Mouse (Mus musculus): ENCODE measurements at regions not wholly inside any gene's neighbourhood (a gene's known extent, or its start where the extent isn't known, plus 50 kb on each side); places are given as distances from the start of the nearest gene placed in this dataset.

GRCm38 (mm10) chrX:77314384-77314783, 196.4 kb upstream of the Tbl1x start:
- TF ChIP-seq CTCF (IDR thresholded peaks at IDR 0.05; ENCODE audit: insufficient read depth, low read length) (no peak), POLR2A (IDR thresholded peaks at IDR 0.05; ENCODE audit: borderline replicate concordance, extremely low read depth, low read depth, low read length) (no peak)

All from lung, adult 2 months (tissue).